Mouse (Mus musculus) forebrain, embryonic 16.5 days (tissue): ENCODE measurements around the gene Ldlrap1. TPM values are rescaled to one million over a fixed set of nuclear protein-coding genes. Genes with fewer than 3 reads are reported as not detected.
A peak's percentile ranks its signal among the peaks of the same experiment; 100 is the strongest.

Experiments
- ATAC-seq: fragments of 200-750 bp; cut with Nextera tagmentation; 2 replicates; pipeline ENCODE4 v1.8.0; 2017; ENCODE audit warnings: mild to moderate bottlenecking, moderate library complexity
- H3K27ac ChIP-seq: fragments of 300-500 bp; sonication (generic); 2 replicates; pipeline ENCODE4 v1.5.1; 2014; ENCODE audit warnings: low read length, control low read depth
- H3K27me3 ChIP-seq: fragments of 300-500 bp; sonication (generic); replicated peaks from 2 replicates; pipeline ENCODE4 v1.6.1; 2014; ENCODE audit warnings: low read length; ENCODE audit not compliant: control insufficient read depth, insufficient read depth
- H3K36me3 ChIP-seq: fragments of 300-500 bp; sonication (generic); 2 replicates; pipeline ENCODE4 v1.6.1; 2014; ENCODE audit not compliant: control insufficient read depth, insufficient read depth
- H3K4me1 ChIP-seq: fragments of 300-500 bp; sonication (generic); replicated peaks from 2 replicates; pipeline ENCODE4 v1.6.1; 2014; ENCODE audit warnings: low read length; ENCODE audit not compliant: control insufficient read depth, insufficient read depth
- H3K4me2 ChIP-seq: fragments of 300-500 bp; sonication (generic); 2 replicates; pipeline ENCODE4 v1.6.1; 2014; ENCODE audit warnings: mild to moderate bottlenecking, low read length, control low read depth
- H3K4me3 ChIP-seq: fragments of 300-500 bp; sonication (generic); replicated peaks from 2 replicates; pipeline ENCODE4 v1.5.1; 2014; ENCODE audit warnings: mild to moderate bottlenecking, low read length, control low read depth
- H3K9ac ChIP-seq: fragments of 300-500 bp; sonication (generic); replicated peaks from 2 replicates; pipeline ENCODE4 v1.6.1; 2014; ENCODE audit warnings: low read depth, low read length, control low read depth
- H3K9me3 ChIP-seq: fragments of 300-500 bp; sonication (generic); 2 replicates; pipeline ENCODE4 v1.6.1; 2016; ENCODE audit warnings: low read length; ENCODE audit not compliant: control insufficient read depth
- WGBS: fragments of 180-500 bp; shearing (Covaris S2); extraction: QIAGEN DNeasy Blood & Tissue Kit; methylation state at CpG from one replicate; pipeline ENCODE4 v1.1.7; 2014; 5-methylcytosine and 5-hydroxymethylcytosine counted together
- polyA plus RNA-seq: library from polyadenylated mRNA; unstranded; fragments of >200 nt; fragmentation: Nextera tagmentation; extraction: Ambion mirVana; gene quantifications from 2 replicates; pipeline ENCODE4 v1.2.1, GENCODE M21; 2015

Ldlrap1 gene
- polyA plus RNA-seq, result 2.9 and 3.3 TPM in 2 replicates

DNA sequence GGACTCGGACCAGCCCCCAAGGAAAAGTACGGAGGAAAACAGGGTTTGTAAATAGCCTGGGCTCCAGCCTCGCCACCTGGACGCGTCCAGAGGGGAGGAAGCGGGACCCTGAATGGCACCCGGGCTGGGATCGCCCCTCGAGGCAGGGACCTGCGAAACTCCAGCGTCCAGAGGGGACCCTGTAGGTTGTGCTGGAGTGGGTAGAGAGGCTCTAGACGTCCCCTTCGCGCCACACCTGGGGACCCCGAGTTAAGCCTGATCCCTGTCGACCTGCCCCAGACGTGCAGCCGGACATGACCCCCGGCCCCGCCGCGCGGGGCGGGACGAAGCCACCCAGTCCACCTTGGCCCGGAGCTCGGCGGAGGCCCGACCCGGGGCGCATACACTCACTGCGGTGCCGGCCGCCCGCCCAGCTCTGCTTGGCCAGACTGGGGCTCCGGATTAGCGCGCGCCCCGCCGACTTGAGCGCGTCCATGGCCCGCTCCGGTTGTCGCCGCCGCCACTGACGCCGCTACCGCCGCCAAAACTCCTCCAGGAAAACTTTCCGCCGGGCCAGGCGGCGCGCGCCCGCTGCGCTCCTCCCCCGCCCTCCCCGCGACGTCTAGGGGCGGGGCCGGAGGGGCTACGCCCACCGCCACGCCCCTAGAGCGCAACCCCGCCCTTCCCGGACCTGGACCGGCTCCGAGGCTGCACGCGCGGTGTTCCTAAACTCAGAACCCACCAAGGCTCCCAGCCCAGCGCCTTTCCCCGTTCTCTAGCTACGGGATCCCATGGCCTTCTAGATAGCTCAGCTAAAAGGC lies at the start of gene Ldlrap1:
Ldlrap1 (minus strand) TSS at position 599 of the 800 bp plus-strand sequence.
- peaks cover 19% of the 10 kb centered on the region; the same call in 1 of the 2 replicates for H3K27me3 ChIP-seq
- peak; percentile 69 for ATAC-seq
- no peaks in the 10 kb centered on the region for H3K9me3 ChIP-seq
- peaks cover 17% of the 10 kb centered on the region for H3K4me1 ChIP-seq
- H3K4me3 ChIP-seq, result peak within 1 kb of the TSS; percentile 52
- no peaks in the 10 kb centered on the region for H3K36me3 ChIP-seq
- WGBS, result under 1% methylated on average over 74 of the region's 80 CpGs
- peak within 1 kb of the TSS; percentile 60 for H3K9ac ChIP-seq
- peak within 1 kb of the TSS; percentile 96 for H3K4me2 ChIP-seq
- H3K27ac ChIP-seq, result no peak within 1 kb of the TSS

GRCm38 (mm10) chr4:134814229-134814571 lies 46.4 kb upstream of the Ldlrap1 start:
- H3K36me3 ChIP-seq, result peaks cover 25% of the 10 kb centered on the region
- H3K4me3 ChIP-seq, result no peak overlapping the region
- no peaks in the 10 kb centered on the region for H3K4me1 ChIP-seq
- H3K27me3 ChIP-seq, result no peaks in the 10 kb centered on the region
- no peak overlapping the region for H3K4me2 ChIP-seq
- no peak overlapping the region for H3K27ac ChIP-seq
- H3K9ac ChIP-seq, result no peak overlapping the region
- no peaks in the 10 kb centered on the region for H3K9me3 ChIP-seq
- ATAC-seq, result no peak
- WGBS, result 96% methylated on average over 4 of the region's 4 CpGs

DNA sequence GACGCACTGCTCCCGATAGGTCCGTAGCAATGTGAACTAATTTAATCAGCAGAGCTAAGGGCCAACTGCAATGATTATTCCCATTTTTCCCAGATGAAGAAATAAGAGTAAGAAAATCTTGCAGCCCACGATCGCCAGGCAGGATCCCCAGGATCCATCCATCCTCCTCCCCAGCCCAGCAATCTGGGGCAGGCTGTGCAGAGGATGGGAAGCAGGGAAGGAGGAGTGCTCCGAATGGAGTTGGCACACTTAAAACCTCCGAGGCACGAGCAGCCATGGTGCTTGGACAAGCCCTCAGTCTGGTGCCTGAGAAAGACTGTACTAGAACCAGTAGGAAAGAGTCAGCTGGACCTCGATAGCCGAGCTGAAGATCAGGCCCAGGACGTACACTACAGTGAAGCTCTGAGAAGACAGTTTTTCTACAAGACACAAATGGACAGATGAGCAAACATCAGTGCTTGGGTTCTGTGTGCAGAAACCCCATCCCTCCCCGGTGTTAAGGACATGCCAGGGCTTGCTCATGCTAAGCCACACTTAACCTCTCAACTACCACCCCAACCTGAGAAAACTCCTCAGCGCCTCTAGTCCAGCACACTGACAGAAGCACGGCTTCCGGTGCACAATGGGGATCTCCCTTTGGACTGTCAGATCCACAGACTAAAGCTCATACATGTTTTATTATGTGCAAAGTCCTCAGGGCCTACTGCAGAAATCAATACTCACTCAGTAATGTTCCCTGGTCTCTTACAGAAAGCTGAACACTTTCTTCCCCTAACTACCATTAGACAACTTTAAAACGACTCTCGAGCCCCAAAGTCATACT lies 45.8 kb upstream of the Ldlrap1 start:
- H3K4me3 ChIP-seq, result no peak overlapping the region
- no peaks in the 10 kb centered on the region for H3K4me1 ChIP-seq
- no peak overlapping the region for H3K27ac ChIP-seq
- H3K27me3 ChIP-seq, result no peaks in the 10 kb centered on the region
- no peaks in the 10 kb centered on the region for H3K9me3 ChIP-seq
- peaks cover 30% of the 10 kb centered on the region for H3K36me3 ChIP-seq
- 88% methylated on average over 17 of the region's 17 CpGs for WGBS
- ATAC-seq, result no peak
- no peak overlapping the region for H3K4me2 ChIP-seq
- no peak overlapping the region for H3K9ac ChIP-seq

DNA sequence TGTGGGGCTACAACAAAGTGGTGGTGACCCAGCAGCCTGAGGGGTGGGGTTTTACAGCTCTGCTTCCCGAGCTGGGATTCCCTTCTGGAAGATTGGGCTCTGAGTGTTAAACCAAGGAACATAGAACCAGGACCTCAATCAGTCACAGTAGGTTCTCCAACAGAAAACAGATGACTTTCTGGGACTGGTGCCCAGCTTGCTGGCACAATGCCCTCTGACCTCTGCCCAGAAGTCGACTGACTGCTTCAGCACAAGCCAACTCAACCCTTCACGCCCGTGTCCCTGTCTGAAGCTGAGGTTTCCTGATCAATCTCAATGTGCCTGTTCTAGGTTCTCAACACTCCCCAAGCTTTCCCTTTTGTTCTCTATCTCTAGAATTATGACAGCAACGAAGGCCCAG lies 36.9 kb upstream of the Ldlrap1 start:
- ATAC-seq, result no peak
- Histone ChIP-seq H3K4me1 (peaks cover 3% of the 10 kb centered on the region; the same call in 1 of the 2 replicates), H3K4me2 (no peak overlapping the region), H3K36me3 (peaks cover 56% of the 10 kb centered on the region), H3K9ac (no peak overlapping the region), H3K27me3 (no peaks in the 10 kb centered on the region), H3K27ac (no peak overlapping the region), H3K9me3 (no peaks in the 10 kb centered on the region), H3K4me3 (no peak overlapping the region)
- WGBS, result 71% methylated on average over 5 of the region's 5 CpGs

- Histone ChIP-seq H3K4me3 (no peak overlapping the region), H3K27ac (no peak overlapping the region), H3K27me3 (no peaks in the 10 kb centered on the region), H3K4me1 (peaks cover 3% of the 10 kb centered on the region; the same call in 1 of the 2 replicates), H3K9ac (no peak overlapping the region), H3K36me3 (peaks cover 41% of the 10 kb centered on the region), H3K9me3 (no peaks in the 10 kb centered on the region), H3K4me2 (no peak overlapping the region)
- ATAC-seq, result no peak
- WGBS, result 88% methylated on average over 3 of the region's 3 CpGs
Observed at GRCm38 (mm10) chr4:134802765-134803164, 34.9 kb upstream of the Ldlrap1 start.

GRCm38 (mm10) chr4:134802155-134802554 lies 34.3 kb upstream of the Ldlrap1 start:
- WGBS, result 83% methylated on average over 10 of the region's 10 CpGs
- Histone ChIP-seq H3K4me3 (no peak overlapping the region), H3K27me3 (no peaks in the 10 kb centered on the region), H3K4me2 (no peak overlapping the region), H3K27ac (no peak overlapping the region), H3K9me3 (no peaks in the 10 kb centered on the region), H3K36me3 (peaks cover 38% of the 10 kb centered on the region), H3K9ac (no peak overlapping the region), H3K4me1 (peaks cover 3% of the 10 kb centered on the region; the same call in 1 of the 2 replicates)
- no peak for ATAC-seq

- no peak overlapping the region for H3K4me3 ChIP-seq
- H3K27ac ChIP-seq, result no peak overlapping the region
- no peaks in the 10 kb centered on the region for H3K27me3 ChIP-seq
- no peak for ATAC-seq
- H3K4me2 ChIP-seq, result no peak overlapping the region
- H3K9ac ChIP-seq, result no peak overlapping the region
- peaks cover 25% of the 10 kb centered on the region for H3K36me3 ChIP-seq
- peaks cover 3% of the 10 kb centered on the region; the same call in 1 of the 2 replicates for H3K4me1 ChIP-seq
- H3K9me3 ChIP-seq, result no peaks in the 10 kb centered on the region
- WGBS, result 67% methylated on average over 10 of the region's 10 CpGs
Observed at GRCm38 (mm10) chr4:134800693-134801092, 32.9 kb upstream of the Ldlrap1 start.

DNA sequence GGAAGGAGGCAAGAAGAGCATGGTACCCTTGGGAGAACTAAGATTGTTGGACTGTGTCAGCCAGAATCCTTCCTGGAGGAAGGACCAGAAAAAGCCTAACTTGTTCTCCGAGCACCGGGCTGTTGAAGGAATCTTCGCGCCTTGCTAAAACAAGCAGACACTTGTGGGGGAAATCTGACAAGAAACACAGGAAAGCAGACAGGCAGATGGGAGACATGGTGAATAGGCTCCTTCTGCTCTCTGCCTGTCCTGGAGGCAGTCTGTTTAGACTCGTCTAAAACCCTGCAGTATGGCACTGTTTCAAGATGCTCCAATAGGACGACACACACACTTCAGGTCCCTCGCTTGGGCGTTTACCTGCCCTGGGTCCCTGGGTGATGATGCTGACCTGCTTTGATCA lies 32.3 kb upstream of the Ldlrap1 start:
- no peak overlapping the region for H3K9ac ChIP-seq
- peaks cover 19% of the 10 kb centered on the region for H3K36me3 ChIP-seq
- peaks cover 3% of the 10 kb centered on the region; the same call in 1 of the 2 replicates for H3K4me1 ChIP-seq
- H3K27ac ChIP-seq, result 0 out of 2 replicates have a peak overlapping the region, but pooled peaks have one; percentile 6
- WGBS, result 71% methylated on average over 8 of the region's 8 CpGs
- H3K4me2 ChIP-seq, result no peak overlapping the region
- ATAC-seq, result peak; percentile 50; the same call in 1 of the 2 replicates
- H3K4me3 ChIP-seq, result no peak overlapping the region
- no peaks in the 10 kb centered on the region for H3K27me3 ChIP-seq
- H3K9me3 ChIP-seq, result no peaks in the 10 kb centered on the region

DNA sequence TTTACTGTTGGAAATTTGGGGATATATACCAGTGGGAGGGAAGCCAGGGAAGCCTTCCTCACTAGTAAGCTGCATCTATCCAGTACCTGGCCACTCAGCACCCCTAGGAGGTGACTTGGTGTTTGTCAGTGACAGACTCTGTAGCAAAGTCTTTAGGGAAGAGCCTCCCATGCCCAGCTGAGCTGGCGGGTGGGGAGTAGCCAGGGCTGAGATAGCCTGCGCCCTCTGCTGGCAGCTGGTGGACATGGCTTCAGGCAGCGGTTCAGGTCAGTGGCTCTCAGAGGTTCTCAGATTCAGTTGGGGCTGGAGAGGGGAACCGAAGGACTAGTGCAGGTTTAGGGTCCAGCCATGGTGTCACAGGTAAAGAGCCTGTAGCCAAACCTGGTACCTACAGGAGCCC lies 31.4 kb upstream of the Ldlrap1 start:
- Histone ChIP-seq H3K27me3 (no peaks in the 10 kb centered on the region), H3K36me3 (peaks cover 12% of the 10 kb centered on the region), H3K9ac (no peak overlapping the region), H3K27ac (no peak overlapping the region), H3K4me2 (no peak overlapping the region), H3K4me1 (peaks cover 3% of the 10 kb centered on the region; the same call in 1 of the 2 replicates), H3K4me3 (no peak overlapping the region), H3K9me3 (no peaks in the 10 kb centered on the region)
- peak; percentile 53; the same call in 1 of the 2 replicates for ATAC-seq
- 8% methylated on average over 4 of the region's 4 CpGs for WGBS
